Mouse (Mus musculus): ENCODE data around the gene Kcnq1.

DNA sequence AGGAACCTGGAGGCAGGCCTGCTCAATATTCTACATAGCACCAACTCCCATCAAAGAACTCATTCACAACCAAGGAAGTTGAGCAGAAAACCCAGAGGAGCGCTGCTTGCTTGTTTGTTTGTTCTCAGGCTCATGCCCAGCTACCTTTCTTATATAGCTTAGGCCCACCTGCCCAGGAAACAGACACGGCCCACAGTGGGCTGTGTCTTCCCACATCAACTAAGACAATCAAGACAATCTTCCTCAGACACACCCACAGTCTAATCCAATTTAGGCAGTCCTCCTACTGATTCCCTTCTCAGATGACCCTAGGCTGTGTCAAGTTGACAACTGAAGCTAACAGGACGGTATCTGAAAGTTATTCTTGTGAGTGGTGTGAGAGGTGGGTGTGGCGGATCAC is at the start of gene Kcnq1:
- no peak for TF ChIP-seq USF1 (IDR thresholded peaks at IDR 0.05; ENCODE audit: low read depth, low read length)
- no peak for TF ChIP-seq MAX (IDR thresholded peaks at IDR 0.05; ENCODE audit: low read length)
- no peak for TF ChIP-seq RAD21 (IDR thresholded peaks at IDR 0.05; ENCODE audit: low read depth, low read length)
- TF ChIP-seq POLR2A (IDR thresholded peaks at IDR 0.05; ENCODE audit: control insufficient read depth in 1 of 2, insufficient read depth in 1 of 2, low read depth in 1 of 2, low read length in 2 of 2, poor library complexity in 1 of 2): no peak
- TF ChIP-seq MYC (IDR thresholded peaks at IDR 0.05; ENCODE audit: low read depth, low read length): no peak
- TF ChIP-seq ZNF384 (IDR thresholded peaks at IDR 0.05; ENCODE audit: low read depth, low read length): no peak
- no peak for TF ChIP-seq BHLHE40 (IDR thresholded peaks at IDR 0.05; ENCODE audit: borderline replicate concordance, low read depth, low read length)
- no peak for TF ChIP-seq CTCF (IDR thresholded peaks at IDR 0.05 in 2 of 3, conservative IDR thresholded peaks at IDR 0.05 in 1 of 3; ENCODE audit: control insufficient read depth in 1 of 3, insufficient read depth in 1 of 3, low read depth in 2 of 3, low read length in 3 of 3, poor library complexity in 1 of 3, severe bottlenecking in 1 of 3)
- TF ChIP-seq GATA1 (IDR thresholded peaks at IDR 0.05; ENCODE audit: low read depth, low read length): no peak

Measured in MEL (cell line).